Mouse (Mus musculus) WW6 (cell line): ENCODE data around the gene Nptn.

Experiments used
- DNase-seq: peaks from one replicate; pipeline ENCODE4 v3.0.0-alpha.2; 2013; ENCODE audit warnings: low read depth, low spot score

Nptn gene

GRCm38 (mm10) chr9:58691471-58691870, 109.4 kb downstream of the Nptn start:
- no peak for DNase-seq

DNA sequence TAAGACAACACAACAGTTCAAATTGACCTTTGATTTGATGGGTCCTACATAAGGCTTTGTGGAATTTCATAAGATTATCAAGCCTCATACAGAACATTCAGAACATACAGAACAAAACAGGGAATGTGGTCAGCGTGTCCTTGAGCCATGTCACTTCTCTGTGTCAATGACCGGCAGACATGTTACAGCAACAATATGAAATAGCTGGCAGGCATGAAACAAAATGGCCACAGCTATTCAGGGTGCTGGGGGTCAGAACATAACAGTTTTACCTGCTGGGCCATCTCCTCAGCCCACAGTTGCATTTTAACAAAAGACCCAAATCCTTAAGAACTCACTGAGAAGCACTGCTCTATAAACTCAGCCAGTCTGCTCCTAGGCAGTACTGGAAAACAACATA, 116.4 kb downstream of the Nptn start:
- DNase-seq: no peak

DNA sequence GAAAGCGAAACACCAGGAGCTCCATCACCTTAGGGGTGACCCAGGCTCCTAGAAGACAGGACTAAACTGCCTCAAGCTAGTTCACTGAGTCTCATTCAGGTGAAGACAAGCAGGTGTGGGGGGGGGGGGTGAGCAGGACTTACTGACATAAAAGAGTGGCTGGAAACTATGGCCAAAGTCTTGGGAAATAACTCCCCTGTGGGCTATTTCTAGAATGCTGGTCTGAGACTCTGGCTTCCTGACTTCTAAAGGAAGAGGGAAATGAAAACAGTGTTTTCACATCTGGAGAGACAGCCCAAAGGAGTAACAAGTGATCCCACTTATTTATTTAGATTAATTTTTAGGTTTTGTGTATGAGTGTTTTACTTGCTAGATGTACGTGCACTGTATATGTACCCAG, 119.7 kb downstream of the Nptn start:
- no peak for DNase-seq

GRCm38 (mm10) chr9:58703766-58704165, 121.7 kb downstream of the Nptn start:
- no peak for DNase-seq

DNA sequence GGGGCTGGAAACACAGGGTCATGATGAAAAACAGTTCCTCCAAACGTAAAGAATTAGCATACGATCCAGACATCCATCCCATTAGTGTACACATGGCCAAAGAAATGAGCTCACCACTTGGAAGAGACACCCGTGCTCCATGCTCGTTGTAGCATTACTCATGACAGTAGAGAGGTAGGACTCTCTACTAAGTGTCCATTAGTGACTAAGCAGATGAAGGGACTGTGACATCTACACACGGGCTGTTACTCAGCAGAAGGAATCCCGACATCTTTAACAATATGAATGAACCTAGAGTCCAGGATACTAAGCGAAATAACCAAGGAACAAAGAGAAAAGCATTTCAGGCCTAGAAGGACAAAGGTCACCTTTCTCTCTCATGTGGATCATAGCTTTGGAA, 124.0 kb downstream of the Nptn start:
- no peak for DNase-seq
